Comparison of ENCODE assay signal across 15 mouse cellular contexts in genomic region chr5:124900738-124901490, GRCm38 (mm10). TPM values are rescaled to one million over a fixed set of nuclear protein-coding genes. Genes with fewer than 3 reads are reported as not detected.
A peak's percentile ranks its signal among the peaks of the same experiment; 100 is the strongest.
DNase-seq lines count a peak whose midpoint lies in the region; ATAC-seq and TF ChIP-seq lines count a peak whose summit lies in the region.
"Had no signal": no experiment of that assay in that cellular context is flagged by ENCODE, and none has a peak within 500 bp of the region (broad histone marks: within the 10 kb centered on the region; RNA-seq: fewer than 3 reads in every experiment).

No protein-coding gene starts in this region.

- 0 out of 2 replicates have a peak overlapping the region, but pooled peaks have one; percentile 29 for H3K27ac ChIP-seq in limb, embryonic 12.5 days
- H3K27ac ChIP-seq in limb, embryonic 10.5 days, result no peak overlapping the region
- H3K27ac ChIP-seq in stomach, postnatal 0 days (replicated peaks), result peak overlapping the region; percentile 20; the same call in 1 of the 2 replicates
- H3K27ac ChIP-seq: heart, embryonic 13.5 days; hindbrain, embryonic 12.5 days; liver, embryonic 15.5 days; neural tube, embryonic 13.5 days had no signal

- H3K4me2 ChIP-seq in limb, embryonic 12.5 days, result no peak overlapping the region
- no peak overlapping the region for H3K4me2 ChIP-seq in stomach, postnatal 0 days (replicated peaks; ENCODE audit: low read depth)
- H3K4me2 ChIP-seq: liver, embryonic 15.5 days had no signal

- H3K9ac ChIP-seq in limb, embryonic 12.5 days (replicated peaks), result no peak overlapping the region
- H3K9ac ChIP-seq in stomach, postnatal 0 days (ENCODE audit: low read length), result no peak overlapping the region
- H3K9ac ChIP-seq: hindbrain, embryonic 12.5 days; liver, embryonic 15.5 days; neural tube, embryonic 13.5 days had no signal

- 68% methylated on average over 19 of the region's 19 CpGs for WGBS in limb, embryonic 12.5 days
- WGBS in limb, embryonic 10.5 days, result 73% methylated on average over 19 of the region's 19 CpGs
- WGBS in stomach, postnatal 0 days, result 55% methylated on average over 19 of the region's 19 CpGs

- peak; percentile 60 for TF ChIP-seq CTCF in stomach, postnatal 0 days (IDR thresholded peaks at IDR 0.05; ENCODE audit: low read depth)

- TF ChIP-seq EP300 in stomach, postnatal 0 days (optimal IDR thresholded peaks at IDR 0.05), result no peak

- H3K4me3 ChIP-seq in limb, embryonic 12.5 days (replicated peaks), result no peak overlapping the region
- no peak overlapping the region for H3K4me3 ChIP-seq in limb, embryonic 10.5 days
- no peak overlapping the region for H3K4me3 ChIP-seq in stomach, postnatal 0 days (ENCODE audit: low read depth, low read length)
- H3K4me3 ChIP-seq: hindbrain, embryonic 12.5 days; liver, embryonic 15.5 days; neural tube, embryonic 13.5 days had no signal

- H3K36me3 ChIP-seq in limb, embryonic 12.5 days, result no peaks in the 10 kb centered on the region
- no peaks in the 10 kb centered on the region for H3K36me3 ChIP-seq in limb, embryonic 10.5 days
- H3K36me3 ChIP-seq in stomach, postnatal 0 days (ENCODE audit: control insufficient read depth, insufficient read depth, low read length), result no peaks in the 10 kb centered on the region
- H3K36me3 ChIP-seq: G1E; heart, embryonic 13.5 days; hindbrain, embryonic 12.5 days; liver, embryonic 15.5 days; neural tube, embryonic 13.5 days had no signal

- DNase-seq in heart, adult 11 months, result peak; percentile 91
- DNase-seq in heart, adult 18-20 months, result no peak
- no peak for DNase-seq in limb, embryonic 10.5 days (ENCODE audit: low spot score)
- DNase-seq in thymus, postnatal 4 days, result peak; percentile 17
- no peak for DNase-seq in thymus, postnatal 10 days (ENCODE audit: low spot score in 2 of 2)
- DNase-seq in stomach, postnatal 0 days (ENCODE audit: low spot score), result peak; percentile 54
- no peak for DNase-seq in left cerebral cortex, adult 8-10 months (ENCODE audit: low spot score in 2 of 2)
- DNase-seq: adrenal gland, postnatal 14 days; B cell, adult 2 months had no signal

- peaks cover 11% of the 10 kb centered on the region for H3K4me1 ChIP-seq in limb, embryonic 12.5 days (replicated peaks)
- peaks cover 9% of the 10 kb centered on the region for H3K4me1 ChIP-seq in limb, embryonic 10.5 days
- no peaks in the 10 kb centered on the region for H3K4me1 ChIP-seq in stomach, postnatal 0 days (replicated peaks; ENCODE audit: control insufficient read depth, insufficient read depth)
- H3K4me1 ChIP-seq: liver, embryonic 15.5 days had no signal

- no peaks in the 10 kb centered on the region for H3K27me3 ChIP-seq in limb, embryonic 12.5 days
- H3K27me3 ChIP-seq in limb, embryonic 10.5 days (ENCODE audit: low read depth, poor library complexity, severe bottlenecking), result no peaks in the 10 kb centered on the region
- no peaks in the 10 kb centered on the region for H3K27me3 ChIP-seq in stomach, postnatal 0 days (ENCODE audit: control insufficient read depth, insufficient read depth, low read length)
- H3K27me3 ChIP-seq: heart, embryonic 13.5 days; hindbrain, embryonic 12.5 days; liver, embryonic 15.5 days; neural tube, embryonic 13.5 days had no signal

- no peaks in the 10 kb centered on the region for H3K9me3 ChIP-seq in limb, embryonic 12.5 days
- no peaks in the 10 kb centered on the region for H3K9me3 ChIP-seq in limb, embryonic 10.5 days (replicated peaks)
- no peaks in the 10 kb centered on the region for H3K9me3 ChIP-seq in stomach, postnatal 0 days (ENCODE audit: control insufficient read depth, low read length)
- H3K9me3 ChIP-seq: G1E; heart, embryonic 13.5 days; hindbrain, embryonic 12.5 days; liver, embryonic 15.5 days; neural tube, embryonic 13.5 days had no signal

- ATAC-seq in limb, embryonic 12.5 days (ENCODE audit: insufficient number of reproducible peaks, insufficient read depth, low FRiP score, low TSS enrichment, low read depth), result no peak
- ATAC-seq in stomach, postnatal 0 days (ENCODE audit: low FRiP score, low TSS enrichment), result peak; percentile 41; the same call in 1 of the 2 replicates

RNA-seq across cellular contexts. Expression of gene Zfp664, which starts 38.4 kb away (rescaled TPM):
- total RNA-seq in heart, adult 18-20 months (2021), result 10 to 100 TPM; 37.5 to 38.4 TPM
- polyA plus RNA-seq in limb, embryonic 12.5 days (2016; fragmentation: Nextera tagmentation; extraction: Ambion mirVana), result 118 and 125 TPM in 2 replicates
- polyA plus RNA-seq in limb, embryonic 10.5 days (2016; fragmentation: Nextera tagmentation; extraction: Ambion mirVana), result 150 and 157 TPM in 2 replicates
- polyA plus RNA-seq in stomach, postnatal 0 days (2015; fragmentation: Nextera tagmentation; extraction: Ambion mirVana), result 39.7 and 41.5 TPM in 2 replicates
- 10 to 100 TPM; 62.0 to 71.7 (median 64.9) TPM for total RNA-seq in left cerebral cortex, adult 8-10 months (2022)

RNA-seq across cellular contexts. Expression of gene Ccdc92, which starts 38.7 kb away (rescaled TPM):
- total RNA-seq in heart, adult 18-20 months (2021), result 1 to 10 TPM; 1.1 to 1.3 TPM
- polyA plus RNA-seq in limb, embryonic 12.5 days (2016; fragmentation: Nextera tagmentation; extraction: Ambion mirVana), result 7.9 and 8.2 TPM in 2 replicates
- polyA plus RNA-seq in limb, embryonic 10.5 days (2016; fragmentation: Nextera tagmentation; extraction: Ambion mirVana), result 6.1 and 8.1 TPM in 2 replicates
- 3.9 and 4.1 TPM in 2 replicates for polyA plus RNA-seq in stomach, postnatal 0 days (2015; fragmentation: Nextera tagmentation; extraction: Ambion mirVana)
- 10 to 100 TPM; 75.0 to 79.1 (median 78.1) TPM for total RNA-seq in left cerebral cortex, adult 8-10 months (2022)

Comparison
In these comparisons a context has a peak if more than half of its experiments do, and no peak if none do; other contexts are left out.
1. DNase-seq: peak in heart, adult 11 months (single experiment), thymus, postnatal 4 days (single experiment) and stomach, postnatal 0 days (single experiment); none in heart, adult 18-20 months (0 of 2), limb, embryonic 10.5 days (single experiment), thymus, postnatal 10 days (0 of 2) and left cerebral cortex, adult 8-10 months (0 of 2).